7 mouse cellular contexts compared by ENCODE assay signal in genomic region chr15:102406196-102406911, GRCm38 (mm10). TPM values are rescaled to one million over a fixed set of nuclear protein-coding genes. Genes with fewer than 3 reads are reported as not detected.
DNase-seq lines count a peak whose midpoint lies in the region; ATAC-seq and TF ChIP-seq lines count a peak whose summit lies in the region.

No protein-coding gene starts in this region.

- ATAC-seq in hindbrain, postnatal 0 days = no peak
- ATAC-seq in megakaryocyte-erythroid progenitor cell, adult 5-6 weeks (replicated peaks; ENCODE audit: low FRiP score, low TSS enrichment, poor library complexity, severe bottlenecking) = peak; percentile 27

- peak; percentile 93 to 95 for DNase-seq in adrenal gland, adult (ENCODE audit: inconsistent age in 2 of 2, low spot score in 1 of 2)
- peak; percentile 48 to 64 for DNase-seq in cerebellum, postnatal 36 days
- DNase-seq in gastrocnemius, adult 2 months = peak; percentile 95
- DNase-seq in hindbrain, postnatal 0 days (ENCODE audit: low spot score) = peak; percentile 75
- peak; percentile 57 to 61 for DNase-seq in left cerebral cortex, postnatal 25 days (ENCODE audit: low spot score in 2 of 2)
- DNase-seq in spleen, adult 2 months (ENCODE audit: low read depth in 1 of 2, low spot score in 2 of 2) = peak; percentile 50 to 80

- TF ChIP-seq CTCF in gastrocnemius, adult 2 months (IDR thresholded peaks at IDR 0.05) = no peak
- no peak for TF ChIP-seq CTCF in hindbrain, postnatal 0 days (IDR thresholded peaks at IDR 0.05; ENCODE audit: low read depth)
- no peak for TF ChIP-seq CTCF in spleen, adult 2 months (IDR thresholded peaks at IDR 0.05; ENCODE audit: extremely low read depth, insufficient read depth, insufficient read length, insufficient replicate concordance)

- H3K4me2 ChIP-seq in hindbrain, postnatal 0 days (ENCODE audit: low read depth, low read length) = peak overlapping the region; percentile 54

- no peaks in the 10 kb centered on the region for H3K27me3 ChIP-seq in hindbrain, postnatal 0 days (ENCODE audit: insufficient read depth, low read length)
- H3K27me3 ChIP-seq in spleen, adult 2 months (ENCODE audit: control insufficient read depth, insufficient read depth, low read length) = no peaks in the 10 kb centered on the region

- intact Hi-C loops in gastrocnemius, adult 2 months (cut with DNase I) = no loop called here
- intact Hi-C loops in left cerebral cortex, postnatal 25 days (cut with DNase I) = no loop called here

- TF ChIP-seq POLR2A in spleen, adult 2 months (IDR thresholded peaks at IDR 0.05; ENCODE audit: low read depth, low read length) = no peak

- H3K36me3 ChIP-seq in hindbrain, postnatal 0 days (ENCODE audit: insufficient read depth, low read length) = peaks cover 23% of the 10 kb centered on the region
- H3K36me3 ChIP-seq in spleen, adult 2 months (ENCODE audit: control insufficient read depth, insufficient read depth, low read length) = peaks cover 20% of the 10 kb centered on the region

- 2% methylated on average over 32 of the region's 69 CpGs for WGBS in hindbrain, postnatal 0 days
- 2% methylated on average over 18 of the region's 69 CpGs for WGBS in spleen, adult 2 months

- peak overlapping the region; percentile 81 for H3K4me3 ChIP-seq in gastrocnemius, adult 2 months
- H3K4me3 ChIP-seq in hindbrain, postnatal 0 days (ENCODE audit: low read length) = peak overlapping the region; percentile 83
- peak overlapping the region; percentile 57 for H3K4me3 ChIP-seq in spleen, adult 2 months (ENCODE audit: extremely low read depth, insufficient read depth, insufficient read length)

- H3K4me1 ChIP-seq in hindbrain, postnatal 0 days (ENCODE audit: insufficient read depth, low read length) = peaks cover 8% of the 10 kb centered on the region; the same call in 1 of the 2 replicates
- peaks cover 11% of the 10 kb centered on the region for H3K4me1 ChIP-seq in spleen, adult 2 months (ENCODE audit: control insufficient read depth, insufficient read depth, insufficient read length)

- no peaks in the 10 kb centered on the region for H3K9me3 ChIP-seq in hindbrain, postnatal 0 days (ENCODE audit: low read length)

- H3K9ac ChIP-seq in hindbrain, postnatal 0 days (replicated peaks; ENCODE audit: low read length) = peak overlapping the region; percentile 91

- peak overlapping the region; percentile 95 for H3K27ac ChIP-seq in gastrocnemius, adult 2 months
- peak overlapping the region; percentile 96 for H3K27ac ChIP-seq in hindbrain, postnatal 0 days
- no peak overlapping the region for H3K27ac ChIP-seq in spleen, adult 2 months (ENCODE audit: insufficient read depth, low read length)

RNA-seq across cellular contexts. Expression of gene Sp1, which starts 0.4 kb away (rescaled TPM):
- total RNA-seq in gastrocnemius, adult 2 months (2021) = 10 to 100 TPM; 23.0 to 25.1 TPM
- 24.7 and 26.0 TPM in 2 replicates for total RNA-seq in hindbrain, postnatal 0 days (2014; rRNA removed)
- polyA plus RNA-seq in hindbrain, postnatal 0 days (2015; fragmentation: Nextera tagmentation; extraction: Ambion mirVana) = 3.0 and 3.5 TPM in 2 replicates
- total RNA-seq in left cerebral cortex, postnatal 25 days (2021) = 10 to 100 TPM; 24.3 to 27.0 TPM
- 68.0 and 80.3 TPM in 2 replicates for total RNA-seq in megakaryocyte-erythroid progenitor cell, adult 5-6 weeks (2014; fragmentation: Nextera tagmentation)
- total RNA-seq in megakaryocyte-erythroid progenitor cell, adult 5-6 weeks (2017) = 45.0 and 62.2 TPM in 2 replicates
- 19.6 and 22.7 TPM in 2 replicates for polyA plus RNA-seq in spleen, adult 2 months (2012; rRNA removed)

RNA-seq across cellular contexts. Expression of gene Amhr2, which starts 38.8 kb away (rescaled TPM):
- 1 to 10 TPM; 7.2 to 9.5 TPM for total RNA-seq in gastrocnemius, adult 2 months (2021)
- 0.16 TPM in 1 of 2 replicates, not detected in the other for total RNA-seq in hindbrain, postnatal 0 days (2014; rRNA removed)
- 0.36 and 0.62 TPM in 2 replicates for polyA plus RNA-seq in hindbrain, postnatal 0 days (2015; fragmentation: Nextera tagmentation; extraction: Ambion mirVana)
- total RNA-seq in left cerebral cortex, postnatal 25 days (2021) = 1 to 10 TPM in 1 of 2 experiments, under 1 TPM in 1; 0.62 to 2.4 TPM
- total RNA-seq in megakaryocyte-erythroid progenitor cell, adult 5-6 weeks (2014; fragmentation: Nextera tagmentation) = not detected in 2 replicates
- not detected in 2 replicates for total RNA-seq in megakaryocyte-erythroid progenitor cell, adult 5-6 weeks (2017)
- 0.56 and 0.66 TPM in 2 replicates for polyA plus RNA-seq in spleen, adult 2 months (2012; rRNA removed)

RNA-seq across cellular contexts. Expression of gene Sp7, which starts 39.4 kb away (rescaled TPM):
- not detected for total RNA-seq in gastrocnemius, adult 2 months (2021)
- 0.11 and 0.31 TPM in 2 replicates for total RNA-seq in hindbrain, postnatal 0 days (2014; rRNA removed)
- 0.38 and 0.40 TPM in 2 replicates for polyA plus RNA-seq in hindbrain, postnatal 0 days (2015; fragmentation: Nextera tagmentation; extraction: Ambion mirVana)
- under 1 TPM; 0.41 to 0.66 TPM for total RNA-seq in left cerebral cortex, postnatal 25 days (2021)
- not detected in 2 replicates for total RNA-seq in megakaryocyte-erythroid progenitor cell, adult 5-6 weeks (2014; fragmentation: Nextera tagmentation)
- not detected in 2 replicates for total RNA-seq in megakaryocyte-erythroid progenitor cell, adult 5-6 weeks (2017)
- polyA plus RNA-seq in spleen, adult 2 months (2012; rRNA removed) = not detected in 2 replicates

RNA-seq across cellular contexts. Expression of gene Prr13, which starts 52.5 kb away (rescaled TPM):
- 10 to 100 TPM; 17.3 to 18.2 TPM for total RNA-seq in gastrocnemius, adult 2 months (2021)
- 27.4 and 28.0 TPM in 2 replicates for total RNA-seq in hindbrain, postnatal 0 days (2014; rRNA removed)
- 90.4 and 95.1 TPM in 2 replicates for polyA plus RNA-seq in hindbrain, postnatal 0 days (2015; fragmentation: Nextera tagmentation; extraction: Ambion mirVana)
- total RNA-seq in left cerebral cortex, postnatal 25 days (2021) = 10 to 100 TPM; 35.8 to 42.0 TPM
- total RNA-seq in megakaryocyte-erythroid progenitor cell, adult 5-6 weeks (2014; fragmentation: Nextera tagmentation) = 61.5 and 97.6 TPM in 2 replicates
- 50.3 and 54.5 TPM in 2 replicates for total RNA-seq in megakaryocyte-erythroid progenitor cell, adult 5-6 weeks (2017)
- 170 and 215 TPM in 2 replicates for polyA plus RNA-seq in spleen, adult 2 months (2012; rRNA removed)

RNA-seq across cellular contexts. Expression of gene Aaas, which starts 55.8 kb away (rescaled TPM):
- total RNA-seq in gastrocnemius, adult 2 months (2021) = 1 to 10 TPM; 5.7 to 7.8 TPM
- 19.4 and 25.4 TPM in 2 replicates for total RNA-seq in hindbrain, postnatal 0 days (2014; rRNA removed)
- polyA plus RNA-seq in hindbrain, postnatal 0 days (2015; fragmentation: Nextera tagmentation; extraction: Ambion mirVana) = 31.4 and 36.4 TPM in 2 replicates
- total RNA-seq in left cerebral cortex, postnatal 25 days (2021) = 10 to 100 TPM; 14.0 to 16.6 TPM
- 145 and 165 TPM in 2 replicates for total RNA-seq in megakaryocyte-erythroid progenitor cell, adult 5-6 weeks (2014; fragmentation: Nextera tagmentation)
- total RNA-seq in megakaryocyte-erythroid progenitor cell, adult 5-6 weeks (2017) = 179 and 207 TPM in 2 replicates
- 51.9 and 55.8 TPM in 2 replicates for polyA plus RNA-seq in spleen, adult 2 months (2012; rRNA removed)
